Mouse (Mus musculus) left cerebral cortex, adult 11 months (tissue): ENCODE results near the gene Aaas.

ENCODE experiments used
- DNase-seq: peaks from one replicate; pipeline ENCODE4 v3.0.0; 2022; ENCODE audit warnings: low spot score

The Aaas gene

GRCm38 (mm10) chr15:102350138-102350941 is at the start of gene Aaas:
Aaas (minus strand) TSS chr15:102350771.
- peak; percentile 88 for DNase-seq

GRCm38 (mm10) chr15:102399229-102400221 is 49.0 kb upstream of the Aaas start:
- DNase-seq = peak; percentile 65

GRCm38 (mm10) chr15:102398629-102399028 is 48.1 kb upstream of the Aaas start:
- no peak for DNase-seq

GRCm38 (mm10) chr15:102395061-102395460 is 44.5 kb upstream of the Aaas start:
- DNase-seq = no peak

- no peak for DNase-seq
These were observed 43.0 kb upstream of the Aaas start for GRCm38 (mm10) chr15:102393584-102394014.

- DNase-seq = no peak
These were observed 41.9 kb upstream of the Aaas start for GRCm38 (mm10) chr15:102392520-102392919.

- DNase-seq = no peak
These were observed 38.4 kb upstream of the Aaas start for GRCm38 (mm10) chr15:102388942-102389341.

- DNase-seq = no peak
These were observed 36.1 kb upstream of the Aaas start for GRCm38 (mm10) chr15:102386640-102387039.

- DNase-seq = no peak
These were observed 33.1 kb upstream of the Aaas start for GRCm38 (mm10) chr15:102383671-102384070.

- peak; percentile 59 for DNase-seq
These were observed 31.0 kb upstream of the Aaas start for GRCm38 (mm10) chr15:102381575-102381974.

GRCm38 (mm10) chr15:102377810-102378262 is 27.3 kb upstream of the Aaas start:
- no peak for DNase-seq

GRCm38 (mm10) chr15:102377163-102377543 is 26.6 kb upstream of the Aaas start:
- peak; percentile 77 for DNase-seq

GRCm38 (mm10) chr15:102376453-102377162 is 26.0 kb upstream of the Aaas start:
- DNase-seq = no peak

- DNase-seq = no peak
These were observed 20.2 kb upstream of the Aaas start for GRCm38 (mm10) chr15:102370727-102371126.

- no peak for DNase-seq
These were observed 19.4 kb upstream of the Aaas start for GRCm38 (mm10) chr15:102369972-102370371.

- no peak for DNase-seq
These were observed 16.3 kb upstream of the Aaas start, which contains the start of gene Sp7 for GRCm38 (mm10) chr15:102366733-102367344. Sp7 (minus strand) TSS chr15:102367182.

GRCm38 (mm10) chr15:102366238-102366637 is 15.7 kb upstream of the Aaas start:
- DNase-seq = no peak

GRCm38 (mm10) chr15:102364678-102365077 is 14.1 kb upstream of the Aaas start:
- DNase-seq = no peak

GRCm38 (mm10) chr15:102362648-102363047 is 12.1 kb upstream of the Aaas start:
- DNase-seq = no peak

- DNase-seq = no peak
These were observed 8.3 kb upstream of the Aaas start for GRCm38 (mm10) chr15:102358834-102359233.

- DNase-seq = no peak
These were observed 7.6 kb upstream of the Aaas start for GRCm38 (mm10) chr15:102358126-102358525.
